Mouse (Mus musculus) B cell, adult 2 months (primary cell): Measurements from ENCODE around the gene Vmn2r108.
"Not testable (repeated sequence)": the region's sequence is repeated elsewhere in the genome, so short reads cannot be mapped to it uniquely, and the experiment has no call there.

Experiments used
- DNase-seq, 2 experiments: peaks; one replicate each; pipeline ENCODE4 v3.0.0; 2022

The Vmn2r108 gene

GRCm38 (mm10) chr17:20481231-20481630, at the start of gene Vmn2r108:
Gene Vmn2r108, minus strand, starts transcription at chr17:20481331.
- DNase-seq: no peak

DNA sequence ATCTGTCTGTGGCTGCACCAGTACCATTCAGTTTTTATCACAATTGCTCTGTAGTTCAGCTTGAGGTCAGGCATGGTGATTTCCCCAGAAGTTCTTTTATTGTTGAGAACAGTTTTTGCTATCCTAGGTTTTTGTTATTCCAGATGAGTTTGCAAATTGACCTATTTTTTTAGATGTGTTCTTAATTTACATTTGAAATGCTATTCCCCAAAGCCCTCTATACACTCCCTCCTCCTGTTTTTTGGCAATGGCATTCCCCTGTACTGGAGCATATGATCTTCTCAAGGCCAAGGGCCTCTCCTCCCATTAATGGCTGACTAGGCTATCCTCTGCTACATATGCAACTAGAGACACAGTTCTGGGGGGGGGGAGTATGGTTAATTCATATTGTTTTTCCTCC, 27.1 kb upstream of the Vmn2r108 start:
- not testable (repeated sequence) for DNase-seq

DNA sequence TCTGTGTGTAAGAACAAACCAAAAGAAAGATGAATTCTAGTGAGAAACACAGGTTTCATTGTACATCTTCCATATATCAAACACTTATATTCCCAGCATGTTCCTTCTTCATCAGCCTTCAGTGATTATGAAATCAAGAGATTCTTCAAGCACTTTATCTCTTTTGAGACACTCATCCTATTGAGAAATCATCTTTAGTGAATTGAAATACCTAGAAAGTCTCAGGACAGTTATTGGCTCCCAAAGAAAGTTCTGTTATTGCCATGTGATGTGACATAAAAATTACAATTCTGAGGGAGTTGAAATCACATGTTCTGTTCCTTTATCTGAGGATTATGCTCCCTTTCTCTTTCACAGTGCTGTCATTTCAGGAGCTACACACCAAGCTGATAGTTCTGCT, 16.7 kb upstream of the Vmn2r108 start, which contains the start of gene Vmn1r225:
TSS of gene Vmn1r225 (plus strand) at position 301 of the 400 bp plus-strand sequence.
- DNase-seq: no peak

GRCm38 (mm10) chr17:20473311-20473710, 7.8 kb downstream of the Vmn2r108 start:
- DNase-seq: no peak

GRCm38 (mm10) chr17:20439263-20439662, 41.9 kb downstream of the Vmn2r108 start:
- DNase-seq: no peak

DNA sequence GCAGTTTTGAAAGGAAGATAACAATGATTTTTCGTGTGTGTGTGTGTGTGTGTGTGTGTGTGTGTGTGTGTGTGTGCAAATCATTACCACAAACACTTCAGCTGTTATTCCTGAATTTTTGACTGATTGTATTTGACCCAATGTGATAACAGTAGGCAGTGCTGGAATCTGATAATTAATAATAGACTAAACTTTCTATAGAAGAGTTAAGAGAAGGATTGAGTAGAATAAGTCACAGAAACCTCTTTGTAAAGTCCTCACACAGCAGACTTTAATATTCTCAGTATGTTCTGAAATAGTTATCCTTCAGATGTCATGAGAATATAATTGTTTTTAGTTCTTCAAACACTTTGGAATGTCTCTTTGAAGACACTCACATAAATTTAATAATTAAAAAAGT, 67.3 kb downstream of the Vmn2r108 start, which contains the start of gene Vmn1r224:
TSS of gene Vmn1r224 (plus strand) at position 301 of the 400 bp plus-strand sequence.
- DNase-seq: no peak
